Mouse (Mus musculus) neural tube, embryonic 15.5 days (tissue): ENCODE results near the gene Klrk1. TPM values are rescaled to one million over a fixed set of nuclear protein-coding genes. Genes with fewer than 3 reads are reported as not detected.
"Not testable (repeated sequence)": the region's sequence is repeated elsewhere in the genome, so short reads cannot be mapped to it uniquely, and the experiment has no call there.

Experiments
- ATAC-seq: fragments of 200-750 bp; cut with Nextera tagmentation; 2 replicates; pipeline ENCODE4 v1.8.0; 2017; ENCODE audit warnings: mild to moderate bottlenecking, moderate TSS enrichment, moderate library complexity; ENCODE audit not compliant: low FRiP score
- H3K27ac ChIP-seq: fragments of 300-500 bp; sonication (generic); replicated peaks from 2 replicates; pipeline ENCODE4 v1.5.1; 2015; ENCODE audit warnings: mild to moderate bottlenecking, inconsistent platforms
- H3K27me3 ChIP-seq: fragments of 300-500 bp; sonication (generic); replicated peaks from 2 replicates; pipeline ENCODE4 v1.6.1; 2015; ENCODE audit warnings: inconsistent platforms
- H3K36me3 ChIP-seq: fragments of 300-500 bp; sonication (generic); 2 replicates; pipeline ENCODE4 v1.6.1; 2015; ENCODE audit warnings: inconsistent platforms
- H3K4me1 ChIP-seq: fragments of 300-500 bp; sonication (generic); 2 replicates; pipeline ENCODE4 v1.6.1; 2015; ENCODE audit warnings: inconsistent platforms
- H3K4me2 ChIP-seq: fragments of 300-500 bp; sonication (generic); 2 replicates; pipeline ENCODE4 v1.6.1; 2015; ENCODE audit warnings: inconsistent platforms, mild to moderate bottlenecking, moderate library complexity
- H3K4me3 ChIP-seq: fragments of 300-500 bp; sonication (generic); replicated peaks from 2 replicates; pipeline ENCODE4 v1.5.1; 2015; ENCODE audit warnings: mild to moderate bottlenecking, inconsistent platforms
- H3K9ac ChIP-seq: fragments of 300-500 bp; sonication (generic); replicated peaks from 2 replicates; pipeline ENCODE4 v1.6.1; 2015; ENCODE audit warnings: mild to moderate bottlenecking, inconsistent platforms
- H3K9me3 ChIP-seq: fragments of 300-500 bp; sonication (generic); replicated peaks from 2 replicates; pipeline ENCODE4 v1.6.1; 2016; ENCODE audit warnings: inconsistent platforms
- WGBS: fragments of 180-500 bp; shearing (Covaris S2); methylation state at CpG from one replicate; pipeline ENCODE4 v1.1.7; 2015; ENCODE audit warnings: mixed read lengths; 5-methylcytosine and 5-hydroxymethylcytosine counted together
- polyA plus RNA-seq: library from polyadenylated mRNA; unstranded; fragments of >200 nt; fragmentation: Nextera tagmentation; extraction: Ambion mirVana; gene quantifications from 2 replicates; pipeline ENCODE4 v1.2.1, GENCODE M21; 2015

Gene Klrk1
- polyA plus RNA-seq: 0.20 and 1.5 TPM in 2 replicates

- no peaks in the 10 kb centered on the region for H3K27me3 ChIP-seq
- no peak for ATAC-seq
- no peak within 1 kb of the TSS for H3K4me2 ChIP-seq
- no peaks in the 10 kb centered on the region for H3K4me1 ChIP-seq
- no peak within 1 kb of the TSS for H3K4me3 ChIP-seq
- H3K36me3 ChIP-seq: no peaks in the 10 kb centered on the region
- H3K9me3 ChIP-seq: no peaks in the 10 kb centered on the region
- no peak within 1 kb of the TSS for H3K27ac ChIP-seq
- 86% methylated on average over 4 of the region's 4 CpGs for WGBS
- H3K9ac ChIP-seq: no peak within 1 kb of the TSS
Observed at GRCm38 (mm10) chr6:129623735-129624134, at the start of gene Klrk1. Gene Klrk1, minus strand, starts transcription at chr6:129623864.

DNA sequence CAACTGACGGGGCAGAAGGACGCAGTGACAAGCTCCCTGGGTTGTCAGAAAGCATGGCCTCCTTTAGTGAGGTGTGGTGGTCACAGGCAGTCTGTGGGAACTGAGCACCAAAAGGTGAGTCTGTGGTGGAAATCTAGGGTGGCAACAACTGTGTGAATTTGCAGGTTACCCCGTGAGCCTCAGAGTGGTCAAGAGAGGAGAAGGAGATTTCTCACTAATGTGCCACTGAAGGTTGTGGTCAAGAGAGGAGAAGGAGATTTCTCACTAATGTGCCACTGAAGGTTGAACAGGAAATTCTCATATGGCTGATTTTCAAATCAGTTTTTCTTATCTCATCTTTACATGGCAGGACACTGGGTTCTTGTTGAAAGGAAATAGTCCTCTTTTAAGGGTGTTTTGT is 37.6 kb upstream of the Klrk1 start:
- not testable (repeated sequence) for ATAC-seq, H3K4me2 ChIP-seq, H3K27ac ChIP-seq, H3K4me3 ChIP-seq, H3K36me3 ChIP-seq, H3K4me1 ChIP-seq, H3K9me3 ChIP-seq, H3K27me3 ChIP-seq, H3K9ac ChIP-seq
- WGBS: no CpG with 5 or more reads among the region's 3 CpGs

DNA sequence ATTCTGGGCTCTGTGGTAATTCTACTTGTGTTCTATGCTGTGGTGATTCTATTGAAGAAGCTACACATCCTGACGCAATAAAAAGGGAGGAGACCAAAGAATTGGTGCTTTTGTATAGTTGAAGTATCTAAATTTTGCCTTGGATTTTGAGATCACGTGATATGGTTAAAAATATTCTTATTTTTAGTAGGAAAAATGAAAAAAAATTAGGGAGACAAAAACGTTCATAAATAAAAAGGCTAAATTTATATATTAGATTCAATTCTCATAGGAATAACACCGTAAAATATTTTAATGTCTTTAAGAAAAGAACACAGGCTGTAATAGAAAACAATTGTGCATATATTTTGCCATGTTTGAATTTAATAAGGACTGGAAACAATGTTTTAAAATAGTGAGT is 36.9 kb upstream of the Klrk1 start, which contains the start of gene Klrc2:
Klrc2 (minus strand) TSS at position 101 of the 400 bp plus-strand sequence.
- not testable (repeated sequence) for H3K4me2 ChIP-seq, H3K27me3 ChIP-seq, ATAC-seq, H3K4me3 ChIP-seq, H3K9ac ChIP-seq, H3K27ac ChIP-seq, H3K9me3 ChIP-seq, H3K36me3 ChIP-seq, H3K4me1 ChIP-seq
- 79% methylated on average over 4 of the region's 4 CpGs for WGBS

DNA sequence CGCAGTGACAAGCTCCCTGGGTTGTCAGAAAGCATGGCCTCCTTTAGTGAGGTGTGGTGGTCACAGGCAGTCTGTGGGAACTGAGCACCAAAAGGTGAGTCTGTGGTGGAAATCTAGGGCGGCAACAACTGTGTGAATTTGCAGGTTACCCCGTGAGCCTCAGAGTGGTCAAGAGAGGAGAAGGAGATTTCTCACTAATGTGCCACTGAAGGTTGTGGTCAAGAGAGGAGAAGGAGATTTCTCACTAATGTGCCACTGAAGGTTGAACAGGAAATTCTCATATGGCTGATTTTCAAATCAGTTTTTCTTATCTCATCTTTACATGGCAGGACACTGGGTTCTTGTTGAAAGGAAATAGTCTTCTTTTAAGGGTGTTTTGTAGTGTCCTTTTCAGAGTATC is 20.4 kb upstream of the Klrk1 start:
- not testable (repeated sequence) for H3K27ac ChIP-seq, H3K4me1 ChIP-seq, H3K4me3 ChIP-seq, H3K4me2 ChIP-seq, H3K9me3 ChIP-seq, H3K36me3 ChIP-seq, H3K9ac ChIP-seq, ATAC-seq, H3K27me3 ChIP-seq
- 100% methylated on average over 2 of the region's 3 CpGs for WGBS

DNA sequence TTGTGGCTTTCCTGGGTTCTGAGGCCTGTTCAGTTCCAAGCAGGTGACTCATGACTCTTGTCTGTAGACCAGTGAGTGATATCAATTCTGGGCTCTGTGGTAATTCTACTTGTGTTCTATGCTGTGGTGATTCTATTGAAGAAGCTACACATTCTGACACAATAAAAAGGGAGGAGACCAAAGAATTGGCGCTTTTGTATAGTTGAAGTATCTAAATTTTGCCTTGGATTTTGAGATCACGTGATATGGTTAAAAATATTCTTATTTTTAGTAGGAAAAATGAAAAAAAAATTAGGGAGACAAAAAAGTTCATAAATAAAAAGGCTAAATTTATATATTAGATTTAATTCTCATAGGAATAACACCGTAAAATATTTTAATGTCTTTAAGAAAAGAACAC is 19.6 kb upstream of the Klrk1 start, which contains the start of gene Klrc3:
Klrc3 (minus strand) TSS at position 101 of the 400 bp plus-strand sequence.
- ATAC-seq, H3K4me2 ChIP-seq, H3K27me3 ChIP-seq, H3K36me3 ChIP-seq, H3K4me1 ChIP-seq, H3K9me3 ChIP-seq, H3K9ac ChIP-seq, H3K27ac ChIP-seq, H3K4me3 ChIP-seq: not testable (repeated sequence)
- 86% methylated on average over 3 of the region's 3 CpGs for WGBS

DNA sequence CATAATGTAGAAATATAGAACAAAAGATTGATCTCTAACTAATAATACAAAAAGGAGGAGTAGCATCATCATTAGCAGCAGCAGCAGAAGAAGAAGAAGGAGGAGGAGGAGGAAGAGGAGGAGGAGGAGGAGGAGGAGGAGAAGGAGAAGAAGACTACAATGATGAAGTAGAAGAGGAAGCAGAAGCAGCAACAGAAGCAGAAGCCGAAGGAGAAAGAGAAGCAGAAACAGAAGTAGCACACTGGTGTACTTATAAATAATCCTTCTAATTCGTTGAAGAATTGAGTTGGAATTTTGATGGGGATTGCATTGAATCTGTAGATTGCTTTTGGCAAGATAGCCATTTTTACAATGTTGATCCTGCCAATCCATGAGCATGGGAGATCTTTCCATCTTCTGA is 7.4 kb upstream of the Klrk1 start:
- not testable (repeated sequence) for H3K4me2 ChIP-seq, H3K36me3 ChIP-seq, H3K27me3 ChIP-seq, H3K27ac ChIP-seq, H3K4me3 ChIP-seq, ATAC-seq, H3K9ac ChIP-seq, H3K9me3 ChIP-seq, H3K4me1 ChIP-seq
- 93% methylated on average over 2 of the region's 2 CpGs for WGBS

DNA sequence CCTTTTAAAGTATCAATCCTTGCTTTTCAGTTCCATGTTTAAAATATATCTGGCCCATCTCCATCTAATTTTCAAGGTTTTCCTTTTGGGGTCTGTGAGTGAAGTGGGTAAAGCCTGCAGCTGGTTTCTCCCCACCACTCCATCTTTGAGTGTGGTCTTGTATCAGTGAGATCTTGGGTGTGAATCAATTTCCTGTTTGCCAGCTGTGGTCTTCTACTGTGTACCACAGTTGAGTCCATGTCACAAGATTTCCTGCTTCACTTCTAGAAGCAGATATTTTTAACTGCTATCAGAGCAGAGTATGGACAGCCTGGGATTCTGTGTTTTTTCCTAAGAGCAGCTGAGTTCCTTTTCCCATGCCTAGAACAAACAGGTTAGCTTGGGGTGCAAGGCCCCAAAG is 15.3 kb downstream of the Klrk1 start:
- ATAC-seq: no peak
- H3K9ac ChIP-seq: no peak overlapping the region
- no peaks in the 10 kb centered on the region for H3K36me3 ChIP-seq
- no peak overlapping the region for H3K4me3 ChIP-seq
- H3K4me1 ChIP-seq: no peaks in the 10 kb centered on the region
- H3K9me3 ChIP-seq: no peaks in the 10 kb centered on the region
- H3K27ac ChIP-seq: no peak overlapping the region
- H3K4me2 ChIP-seq: no peak overlapping the region
- no peaks in the 10 kb centered on the region for H3K27me3 ChIP-seq

DNA sequence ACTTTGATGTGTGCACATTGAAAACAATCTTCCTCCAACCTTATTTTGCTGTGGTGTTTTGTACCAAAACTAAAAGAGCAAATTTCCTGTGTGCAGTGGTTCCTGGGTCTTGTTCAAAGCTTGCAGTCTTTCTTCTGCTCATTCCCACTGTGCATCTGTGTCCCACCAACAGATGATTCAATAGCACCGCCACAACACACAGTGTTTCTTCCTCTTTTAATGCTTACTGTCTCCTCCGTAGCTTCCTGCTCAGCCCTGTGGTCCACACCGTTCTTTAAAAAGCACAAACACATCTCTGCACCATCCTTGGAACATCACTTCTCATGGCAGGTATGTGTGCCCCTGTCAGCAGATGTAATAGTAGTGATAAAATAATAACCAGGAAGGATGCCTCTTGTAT is 32.2 kb downstream of the Klrk1 start, which contains the start of gene Klrd1:
Klrd1 (plus strand) TSS at position 275 of the 400 bp plus-strand sequence.
- no peak within 1 kb of the TSS for H3K9ac ChIP-seq
- H3K9me3 ChIP-seq: no peaks in the 10 kb centered on the region
- no peak for ATAC-seq
- H3K27me3 ChIP-seq: no peaks in the 10 kb centered on the region
- H3K36me3 ChIP-seq: no peaks in the 10 kb centered on the region
- no peak within 1 kb of the TSS for H3K4me2 ChIP-seq
- 91% methylated on average over 3 of the region's 3 CpGs for WGBS
- H3K4me1 ChIP-seq: no peaks in the 10 kb centered on the region
- no peak within 1 kb of the TSS for H3K4me3 ChIP-seq
- no peak within 1 kb of the TSS for H3K27ac ChIP-seq

DNA sequence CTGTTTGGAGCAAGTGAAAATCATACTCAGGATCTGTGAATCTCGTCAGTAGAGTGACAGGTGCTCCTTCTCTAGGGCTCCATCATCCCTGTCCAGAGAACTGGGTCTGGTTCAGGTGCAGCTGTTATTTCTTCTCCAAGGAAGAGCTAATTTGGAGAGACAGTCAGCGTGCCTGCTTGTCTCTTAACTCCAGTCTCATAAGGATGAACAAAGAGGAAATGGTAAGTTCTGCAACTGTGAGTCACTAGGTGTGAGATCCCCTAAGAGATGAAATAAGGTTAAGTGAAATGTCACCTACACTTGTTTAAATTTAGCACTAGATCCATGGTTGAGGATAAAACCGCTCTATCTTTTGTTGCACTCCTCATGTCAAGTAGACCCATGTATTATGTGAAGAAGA is 40.6 kb downstream of the Klrk1 start:
- Histone ChIP-seq H3K4me1 (no peaks in the 10 kb centered on the region), H3K9me3 (no peaks in the 10 kb centered on the region), H3K27me3 (no peaks in the 10 kb centered on the region), H3K36me3 (no peaks in the 10 kb centered on the region), H3K27ac (no peak overlapping the region), H3K9ac (no peak overlapping the region), H3K4me3 (no peak overlapping the region), H3K4me2 (no peak overlapping the region)
- WGBS: 79% methylated on average over 3 of the region's 3 CpGs
- no peak for ATAC-seq

- no peak overlapping the region for H3K4me3 ChIP-seq
- H3K9ac ChIP-seq: no peak overlapping the region
- no peaks in the 10 kb centered on the region for H3K27me3 ChIP-seq
- no peaks in the 10 kb centered on the region for H3K9me3 ChIP-seq
- H3K27ac ChIP-seq: no peak overlapping the region
- 85% methylated on average over 4 of the region's 4 CpGs for WGBS
- no peak overlapping the region for H3K4me2 ChIP-seq
- no peaks in the 10 kb centered on the region for H3K36me3 ChIP-seq
- ATAC-seq: no peak
- H3K4me1 ChIP-seq: no peaks in the 10 kb centered on the region
Observed at GRCm38 (mm10) chr6:129581896-129582295, 41.8 kb downstream of the Klrk1 start.

DNA sequence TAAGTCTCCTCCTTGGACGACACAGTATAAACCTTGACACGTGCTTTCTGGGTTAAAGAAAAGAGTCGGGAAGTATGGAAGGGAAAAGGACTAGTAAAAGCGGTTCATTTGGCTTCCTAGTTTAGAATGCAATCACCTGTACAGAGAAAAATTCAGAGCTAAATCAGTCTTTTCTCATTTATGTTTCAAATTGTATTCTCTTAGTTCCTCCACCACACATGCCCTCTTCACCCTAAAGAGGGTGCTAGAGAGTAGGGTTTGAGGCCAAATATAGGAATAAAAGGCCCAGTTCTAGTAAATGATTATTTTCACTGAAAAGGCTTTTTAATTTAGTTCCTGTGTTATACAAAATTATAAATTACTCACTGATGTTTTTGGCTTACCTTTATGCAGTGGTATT is 42.4 kb downstream of the Klrk1 start:
- WGBS: 68% methylated on average over 4 of the region's 4 CpGs
- Histone ChIP-seq H3K9ac (no peak overlapping the region), H3K27ac (no peak overlapping the region), H3K9me3 (no peaks in the 10 kb centered on the region), H3K36me3 (no peaks in the 10 kb centered on the region), H3K4me2 (no peak overlapping the region), H3K4me1 (no peaks in the 10 kb centered on the region), H3K27me3 (no peaks in the 10 kb centered on the region), H3K4me3 (no peak overlapping the region)
- ATAC-seq: no peak

DNA sequence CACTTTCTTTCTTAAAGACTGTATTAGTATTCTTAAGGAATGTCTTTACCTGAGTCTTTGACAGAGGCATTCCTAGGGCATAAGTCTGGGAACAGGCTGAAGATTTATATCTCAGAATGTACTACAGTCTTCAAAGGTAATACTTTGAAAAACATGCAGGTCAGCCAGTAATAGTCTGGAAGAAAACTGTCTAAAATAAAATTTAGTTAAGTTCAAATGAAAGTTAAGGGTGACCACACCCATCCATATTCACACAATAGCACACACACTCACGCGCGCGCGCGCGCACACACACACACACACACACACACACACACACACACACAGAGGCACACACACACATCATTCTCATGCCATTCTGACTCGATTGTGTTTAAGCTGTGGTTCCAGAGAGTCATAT is 46.1 kb downstream of the Klrk1 start, which contains the start of gene Klre1:
Klre1 (plus strand) TSS at position 301 of the 400 bp plus-strand sequence.
- H3K9ac ChIP-seq: no peak within 1 kb of the TSS
- H3K36me3 ChIP-seq: no peaks in the 10 kb centered on the region
- H3K4me1 ChIP-seq: no peaks in the 10 kb centered on the region
- H3K27ac ChIP-seq: no peak within 1 kb of the TSS
- H3K4me3 ChIP-seq: no peak within 1 kb of the TSS
- H3K9me3 ChIP-seq: no peaks in the 10 kb centered on the region
- 96% methylated on average over 8 of the region's 8 CpGs for WGBS
- ATAC-seq: no peak
- H3K27me3 ChIP-seq: no peaks in the 10 kb centered on the region
- no peak within 1 kb of the TSS for H3K4me2 ChIP-seq

DNA sequence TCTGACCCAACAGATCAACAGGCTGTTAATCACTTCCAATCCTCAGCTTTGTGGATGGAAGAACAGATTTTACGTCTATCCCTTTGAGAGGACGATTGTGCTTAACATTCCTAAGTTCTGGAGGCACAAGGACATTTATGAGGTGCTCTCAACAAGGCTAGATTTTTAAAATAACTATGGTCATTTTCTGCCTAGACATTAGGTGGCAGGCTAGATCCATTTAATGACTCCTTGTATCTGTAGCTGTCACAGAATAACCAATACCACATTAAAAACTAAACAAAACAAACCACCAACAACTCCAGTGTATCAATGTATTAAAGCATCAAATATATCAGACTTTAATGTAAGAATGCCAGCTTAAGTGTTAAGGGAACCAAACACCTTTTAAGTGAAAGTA is 48.3 kb downstream of the Klrk1 start:
- H3K27me3 ChIP-seq: no peaks in the 10 kb centered on the region
- no peak overlapping the region for H3K9ac ChIP-seq
- H3K9me3 ChIP-seq: no peaks in the 10 kb centered on the region
- H3K4me1 ChIP-seq: no peaks in the 10 kb centered on the region
- H3K4me3 ChIP-seq: no peak overlapping the region
- H3K27ac ChIP-seq: no peak overlapping the region
- WGBS: 23% methylated on average over 2 of the region's 2 CpGs
- H3K4me2 ChIP-seq: no peak overlapping the region
- no peaks in the 10 kb centered on the region for H3K36me3 ChIP-seq
- no peak for ATAC-seq
